Mouse (Mus musculus) G1E (cell line): Measurements from ENCODE around the gene Klhl29.

Source experiments
- CTCF ChIP-seq: IDR thresholded peaks from 2 replicates; pipeline ENCODE4 v1.5.1; 2012; ENCODE audit warnings: low read depth, low read length, inconsistent platforms, mixed read lengths
- GATA1 ChIP-seq: IDR thresholded peaks from 2 replicates; pipeline ENCODE4 v1.6.1; 2012; ENCODE audit warnings: borderline replicate concordance, low read length, inconsistent platforms, mixed read lengths
- POLR2AphosphoS5 ChIP-seq: IDR thresholded peaks from 2 replicates; pipeline ENCODE4 v1.6.1; 2012; ENCODE audit warnings: low read depth, low read length, inconsistent platforms; ENCODE audit not compliant: insufficient replicate concordance
- TAL1 ChIP-seq: conservative IDR thresholded peaks from 2 replicates; pipeline ENCODE4 v1.6.1; 2012; ENCODE audit warnings: low read depth, low read length, inconsistent platforms, mixed read lengths

DNA sequence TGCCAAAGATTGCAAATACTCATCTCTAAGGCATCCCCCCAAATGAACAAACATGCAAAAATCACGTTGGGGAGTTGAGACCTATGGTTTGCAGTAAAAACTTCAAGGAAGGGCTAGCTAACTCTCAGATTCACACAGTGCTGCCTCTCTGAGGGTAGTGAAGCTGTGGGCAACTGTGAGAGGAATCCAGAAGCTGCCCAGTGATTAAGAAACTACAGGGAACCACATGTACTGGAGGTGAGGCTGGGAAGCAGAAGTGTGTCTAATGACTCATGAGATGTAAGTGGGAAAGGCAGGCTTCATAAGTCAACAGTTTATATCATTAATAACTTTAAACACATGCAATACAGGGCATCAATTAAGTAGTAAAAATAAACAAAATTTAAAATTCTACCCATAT, 70.0 kb downstream of the Klhl29 start:
- TF ChIP-seq CTCF (no peak), POLR2AphosphoS5 (no peak), GATA1 (no peak), TAL1 (no peak)
